Mouse (Mus musculus) heart, postnatal 36 days (tissue): ENCODE data around the gene Idh3b. TPM values are rescaled to one million over a fixed set of nuclear protein-coding genes. Genes with fewer than 3 reads are reported as not detected.

Experiments
- DNase-seq, 2 experiments: peaks; one replicate each; pipeline ENCODE4 v3.0.0; 2021 to 2022
- intact Hi-C: fragments of 180-260 bp; cut with DNase I; formaldehyde crosslinking; loops from one replicate; pipeline ENCODE4 v1.15.1; 2025
- total RNA-seq, 2 experiments: library from RNA; stranded (reverse); gene quantifications; 2 replicates each; pipeline ENCODE4 v1.2.3; 2021

Gene Idh3b
- 100 to 1,000 TPM; 794 to 801 TPM for total RNA-seq

- peak; percentile 90 for DNase-seq
- intact Hi-C loops = no loop called here
Observed at GRCm38 (mm10) chr2:130283854-130284654, at the start of gene Idh3b. TSS of gene Idh3b (minus strand) at chr2:130284547.

- DNase-seq = no peak
- intact Hi-C loops = no loop called here
Observed at GRCm38 (mm10) chr2:130329502-130329901, 45.2 kb upstream of the Idh3b start.

DNA sequence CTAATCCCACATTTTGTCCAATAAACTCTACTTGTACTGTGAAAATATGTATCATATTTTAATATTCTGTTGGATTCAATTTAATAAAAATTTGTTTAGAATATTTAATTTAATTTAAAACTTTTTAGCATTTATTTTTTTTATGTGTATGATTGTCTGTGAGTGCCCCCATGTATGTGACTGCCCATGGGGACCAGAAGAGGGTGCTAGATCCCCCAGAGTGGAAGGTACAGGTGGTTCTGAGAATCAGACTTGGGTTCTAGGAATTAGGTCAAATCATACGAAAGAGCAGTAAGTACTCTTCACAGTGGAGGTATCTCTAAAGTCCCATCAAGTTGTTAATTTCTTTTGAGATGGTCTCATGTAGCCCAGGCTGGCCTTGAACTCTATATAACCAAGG, 42.7 kb upstream of the Idh3b start:
- no peak for DNase-seq
- intact Hi-C loops = no loop called here

DNA sequence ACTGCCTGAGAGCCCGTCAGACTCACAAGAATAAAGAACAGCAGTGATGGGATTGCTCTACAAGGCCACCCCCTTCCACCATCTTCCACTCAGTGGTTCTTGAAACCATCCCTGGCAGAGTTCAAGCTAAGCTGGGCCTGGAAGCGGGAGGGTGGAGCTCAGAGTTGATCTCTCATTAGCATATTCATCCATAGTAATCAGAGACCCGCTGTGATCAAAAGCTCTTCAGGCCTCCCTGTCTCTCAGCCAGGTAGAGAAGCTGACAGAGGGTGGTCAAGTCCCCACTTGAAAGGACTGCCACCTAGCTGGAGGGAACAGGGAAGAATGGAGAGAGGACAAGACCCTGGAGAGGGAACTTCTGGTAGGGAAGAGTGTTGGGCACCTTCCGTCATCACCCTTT, 18.7 kb upstream of the Idh3b start:
- no peak for DNase-seq
- intact Hi-C loops = no loop called here

DNA sequence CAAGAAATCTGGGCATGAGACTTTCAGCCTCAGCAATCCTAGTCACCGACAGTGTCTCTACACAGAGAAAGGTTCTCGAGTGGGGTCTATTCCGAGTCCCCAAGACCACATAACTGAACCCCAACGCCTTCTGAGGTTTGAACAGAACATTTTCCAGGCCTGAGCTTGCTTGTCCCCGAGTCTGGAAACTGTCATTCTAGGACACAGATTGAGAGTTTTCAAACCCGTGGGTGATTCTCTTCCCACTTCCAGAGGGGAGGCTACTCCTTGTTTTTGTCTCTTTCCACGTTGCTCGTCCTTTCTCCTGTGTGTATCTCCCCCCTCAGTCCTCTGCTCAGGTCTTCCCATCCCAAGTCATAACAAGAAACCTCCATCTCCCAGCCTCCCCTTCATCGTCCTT, 13.2 kb upstream of the Idh3b start:
- intact Hi-C loops = loop anchor here (2.0 kb wide), 1 partner anchor 65 kb away; no protein-coding TSS in a partner anchor
- no peak for DNase-seq

- intact Hi-C loops = loop anchor here (2.0 kb wide), 1 partner anchor 67 kb away; no protein-coding TSS in a partner anchor
- no peak for DNase-seq
Observed at GRCm38 (mm10) chr2:130296134-130296745, 11.9 kb upstream of the Idh3b start.

GRCm38 (mm10) chr2:130295331-130296133, 11.2 kb upstream of the Idh3b start:
- intact Hi-C loops = loop anchor here (1.0 to 2.0 kb wide), 2 partner anchors 67 to 116 kb away; no protein-coding TSS in a partner anchor
- DNase-seq = peak; percentile 45 to 63

- DNase-seq = peak in 1 of 2 experiments; percentile 61
- intact Hi-C loops = loop anchor here (1.0 kb wide), 1 partner anchor 116 kb away; no protein-coding TSS in a partner anchor
Observed at GRCm38 (mm10) chr2:130294936-130295277, 10.6 kb upstream of the Idh3b start, which contains the start of gene Ebf4. TSS of gene Ebf4 (plus strand) at chr2:130295169.

DNA sequence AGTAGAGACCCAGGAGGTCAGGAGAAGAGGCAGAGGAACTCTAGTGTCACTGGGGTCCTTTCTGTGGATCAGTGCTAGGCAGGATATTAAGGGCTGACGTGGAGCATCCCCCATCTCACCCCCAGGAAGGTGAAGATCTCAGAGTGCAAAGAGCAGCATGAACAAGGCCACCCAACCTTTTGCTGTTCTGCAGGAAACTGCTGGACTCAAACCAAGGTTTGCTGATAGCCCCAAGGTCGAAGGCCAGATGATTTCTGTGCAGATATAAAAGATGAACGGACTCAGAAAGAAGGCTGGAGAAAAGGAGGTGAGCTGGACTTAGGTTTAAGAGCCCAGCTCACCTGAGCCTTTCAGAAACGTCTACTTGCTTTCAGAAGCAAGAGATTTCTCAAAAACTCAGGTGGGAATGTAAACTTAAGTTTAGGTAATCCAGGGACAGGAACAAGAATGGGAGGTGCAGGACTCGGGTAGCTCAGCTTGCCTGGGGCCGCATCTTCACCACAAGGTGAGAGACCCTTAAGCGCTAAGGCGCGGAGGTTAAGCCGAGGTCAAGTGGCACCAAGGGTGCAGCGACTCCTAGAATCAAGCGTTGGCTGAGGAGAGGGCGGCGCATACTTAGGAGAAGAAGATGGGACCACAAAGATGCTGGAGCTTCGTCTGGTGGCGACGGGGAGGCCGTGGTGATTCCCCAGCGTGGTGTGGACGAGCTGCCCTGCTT, 10.0 kb upstream of the Idh3b start:
- intact Hi-C loops = no loop called here
- no peak for DNase-seq

GRCm38 (mm10) chr2:130293486-130293885, 9.1 kb upstream of the Idh3b start:
- intact Hi-C loops = no loop called here
- no peak for DNase-seq

DNA sequence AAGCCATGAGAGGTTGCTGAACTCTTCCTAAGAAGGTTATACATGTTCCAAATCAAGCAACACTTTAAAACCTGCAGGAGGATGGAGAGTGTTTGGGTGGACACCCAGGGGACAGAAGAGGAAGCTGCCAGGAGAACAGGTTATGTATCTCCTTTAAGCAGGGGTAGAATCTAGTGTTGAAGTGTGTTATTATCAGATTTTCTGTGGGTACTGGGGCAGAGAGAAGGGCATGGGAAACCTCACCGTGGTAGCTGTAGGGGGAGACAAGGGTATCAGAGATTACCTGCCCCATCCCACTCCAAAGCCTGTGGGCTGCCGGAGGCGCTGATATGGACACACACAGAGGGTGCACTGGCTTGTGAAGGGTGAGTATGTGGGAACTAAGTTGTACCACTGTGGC, 8.7 kb upstream of the Idh3b start:
- DNase-seq = no peak
- intact Hi-C loops = no loop called here

DNA sequence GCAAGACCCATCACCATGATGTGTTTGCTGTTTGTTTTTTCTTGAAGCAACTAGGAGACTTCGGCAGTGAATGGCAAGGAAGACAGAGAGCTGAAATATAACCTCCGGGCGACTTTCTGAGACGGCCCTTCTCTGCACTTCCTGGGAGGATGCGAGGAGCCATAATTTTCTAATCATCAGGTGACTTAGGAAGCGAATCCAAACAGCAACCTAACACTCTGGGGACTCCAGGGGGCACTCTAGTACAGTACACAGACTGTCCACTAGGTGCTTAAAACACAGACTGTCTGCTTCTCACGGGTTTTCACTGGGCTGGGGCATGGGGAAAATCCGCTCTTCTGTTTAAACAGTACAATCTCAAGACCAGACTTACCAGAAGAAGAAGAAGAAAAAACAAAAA, 7.1 kb upstream of the Idh3b start:
- intact Hi-C loops = loop anchor here (1.0 kb wide), 1 partner anchor 120 kb away; no protein-coding TSS in a partner anchor
- DNase-seq = peak; percentile 52 to 62

DNA sequence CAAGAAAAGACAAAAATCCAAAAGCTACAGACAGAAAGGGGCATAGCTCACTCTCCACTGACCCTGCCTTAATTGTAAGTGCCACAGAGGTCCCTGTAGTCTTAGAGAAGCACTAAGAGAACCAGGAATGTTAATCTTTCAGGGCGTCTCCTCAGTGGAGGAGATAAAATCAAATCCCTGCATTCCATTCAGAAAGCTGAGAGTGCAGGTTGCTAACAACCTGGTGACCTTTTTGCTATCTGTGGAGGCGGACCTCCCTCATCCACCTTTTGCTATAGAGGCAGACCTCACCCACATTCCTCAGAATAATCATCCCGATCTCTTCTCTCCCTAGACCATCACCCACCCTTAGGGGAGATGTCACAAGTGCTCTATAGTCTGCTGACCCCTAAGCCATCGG, 4.7 kb upstream of the Idh3b start:
- no peak for DNase-seq
- intact Hi-C loops = no loop called here

DNA sequence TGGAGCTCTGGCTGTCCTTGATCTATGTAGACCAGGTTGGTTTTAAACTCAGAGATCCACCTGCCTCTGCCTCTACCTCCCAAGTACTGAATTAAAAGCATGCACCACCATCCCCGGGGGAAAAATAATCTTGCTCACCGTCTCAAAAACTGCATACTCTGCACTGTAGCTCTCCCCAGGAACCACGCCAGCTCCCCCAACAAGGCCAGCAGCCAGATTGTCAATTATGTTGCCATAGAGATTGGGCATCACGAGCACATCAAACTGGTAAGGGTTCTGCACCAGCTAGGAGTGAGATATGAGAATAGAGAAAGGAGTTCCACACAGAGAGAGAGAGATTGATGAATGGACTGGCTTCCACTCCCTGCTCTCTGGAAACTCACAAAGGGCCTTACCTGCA, 3.5 kb downstream of the Idh3b start:
- DNase-seq = no peak
- intact Hi-C loops = no loop called here

DNA sequence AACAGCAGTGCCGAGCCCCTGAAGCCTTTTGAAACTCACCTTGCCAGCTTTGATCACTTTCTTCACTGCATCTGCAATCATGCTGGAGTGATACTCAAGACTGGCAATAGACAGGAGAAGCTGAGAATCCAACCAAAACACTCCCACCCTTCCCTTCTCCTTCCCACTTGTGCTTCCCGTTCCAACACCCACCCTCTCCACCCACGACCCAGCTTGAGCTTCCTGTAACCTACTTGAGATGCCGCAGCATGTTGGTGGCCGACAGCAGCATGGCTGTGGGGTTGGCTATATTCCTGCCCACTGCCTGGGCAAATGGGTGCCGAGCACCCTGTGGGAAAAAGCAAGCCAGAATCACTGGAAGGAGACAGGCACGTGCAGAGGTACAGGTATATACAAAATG, 4.1 kb downstream of the Idh3b start:
- intact Hi-C loops = no loop called here
- no peak for DNase-seq

- intact Hi-C loops = loop anchor here (10.0 kb wide), 1 partner anchor 985 kb away; the partner anchor contains the start of gene Pank2
- no peak for DNase-seq
Observed at GRCm38 (mm10) chr2:130279600-130280091, 4.7 kb downstream of the Idh3b start.

DNA sequence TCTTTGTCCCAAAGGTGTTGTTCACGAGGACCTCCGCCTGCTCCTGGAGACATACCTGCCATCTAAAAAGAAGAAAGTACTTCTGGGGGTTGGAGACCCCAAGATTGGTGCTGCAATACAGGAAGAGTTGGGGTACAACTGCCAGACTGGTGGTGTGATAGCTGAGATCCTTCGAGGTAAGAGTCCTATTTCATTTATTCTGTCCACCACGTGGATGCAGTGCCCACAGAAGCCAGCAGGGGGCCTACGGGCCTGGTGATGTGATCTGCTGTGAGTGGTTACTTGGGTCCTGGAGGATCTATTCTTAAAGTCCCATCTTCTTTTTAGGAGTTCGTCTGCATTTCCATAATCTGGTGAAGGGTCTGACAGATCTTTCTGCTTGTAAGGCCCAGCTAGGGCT, 8.7 kb downstream of the Idh3b start:
- intact Hi-C loops = loop anchor here (10.0 kb wide), 1 partner anchor 989 kb away; the partner anchor contains the start of gene Pank2
- DNase-seq = peak in 1 of 2 experiments; percentile 48

DNA sequence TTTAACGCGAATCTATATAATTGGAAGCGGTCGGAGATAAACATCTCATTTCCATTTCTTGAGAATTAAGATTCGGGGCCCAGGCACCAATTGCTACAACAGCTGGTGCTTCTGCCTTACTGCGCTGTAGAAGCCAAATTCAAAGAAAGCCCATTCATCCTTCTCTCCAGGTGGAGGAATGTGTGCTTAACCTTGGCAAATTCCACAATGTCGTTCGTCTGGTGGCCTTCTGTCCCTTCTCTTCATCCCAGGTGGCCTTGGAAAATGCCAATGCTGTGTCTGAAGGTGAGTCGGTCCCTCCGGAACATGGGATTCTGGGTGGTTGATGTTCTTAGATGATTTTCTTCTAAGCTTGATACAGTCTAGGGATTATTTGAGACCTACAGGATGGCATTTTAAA, 9.5 kb downstream of the Idh3b start:
- DNase-seq = no peak
- intact Hi-C loops = loop anchor here (1.0 to 10.0 kb wide), 2 partner anchors 97 to 990 kb away; partner anchors contain the start of gene Pank2

GRCm38 (mm10) chr2:130274149-130274861, 10.0 kb downstream of the Idh3b start, which contains the start of gene Nop56:
TSS of gene Nop56 (plus strand) at chr2:130274430.
- intact Hi-C loops = loop anchor here (1.0 to 10.0 kb wide), 2 partner anchors 96 to 990 kb away; partner anchors contain the start of gene Pank2

More at GRCm38 (mm10) chr2:130274149-130274861, 10.0 kb downstream of the Idh3b start, which contains the start of gene Nop56:
- peak; percentile 99 to 100 for DNase-seq
